Mouse (Mus musculus) ES-Bruce4 (cell line): ENCODE measurements around the gene Sptssa.

Experiments
- CTCF ChIP-seq: IDR thresholded peaks from one replicate; pipeline ENCODE4 v1.8.1; 2011; ENCODE audit warnings: low read depth, low read length
- EP300 ChIP-seq: IDR thresholded peaks from 2 replicates; pipeline ENCODE4 v1.6.1; 2011; ENCODE audit warnings: low read depth, low read length; ENCODE audit not compliant: insufficient read depth
- POLR2A ChIP-seq: IDR thresholded peaks from one replicate; pipeline ENCODE4 v1.8.1; 2011; ENCODE audit warnings: low read length; ENCODE audit not compliant: insufficient read depth

DNA sequence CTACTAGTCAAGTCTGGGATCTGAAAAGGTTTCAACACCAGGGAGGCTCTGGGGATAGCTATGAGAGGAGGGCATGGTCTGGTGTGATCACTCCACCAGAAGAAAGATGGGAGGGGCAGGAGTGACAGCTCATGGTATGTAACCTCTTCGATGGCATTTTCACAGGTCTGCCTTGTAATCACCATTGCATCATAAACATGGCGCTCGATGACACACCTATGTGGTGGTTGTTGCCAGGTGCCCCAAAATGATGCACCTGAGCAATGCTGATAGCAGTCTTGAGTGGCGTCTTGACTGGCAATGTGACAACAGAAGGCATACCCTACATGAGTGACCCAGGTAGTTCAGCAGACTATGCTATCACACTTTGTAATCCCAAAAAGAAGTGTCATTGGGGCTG is 15.0 kb downstream of the Sptssa start:
- no peak for TF ChIP-seq POLR2A
- TF ChIP-seq CTCF = no peak
- TF ChIP-seq EP300 = no peak
